Mouse (Mus musculus): ENCODE measurements around the gene Ppp1cc. TPM values are rescaled to one million over a fixed set of nuclear protein-coding genes. Genes with fewer than 3 reads are reported as not detected.

The Ppp1cc gene
- polyA plus RNA-seq, 1 experiment: 458 TPM

- no peak overlapping the region for H3K4me3 ChIP-seq (ENCODE audit: low read depth, low read length)
- H3K9me3 ChIP-seq (replicated peaks; ENCODE audit: control insufficient read depth, insufficient read depth, low read length, poor library complexity, severe bottlenecking): no peaks in the 10 kb centered on the region
- H3K27ac ChIP-seq (ENCODE audit: insufficient read depth, low read length): no peak overlapping the region
- TF ChIP-seq CTCF (IDR thresholded peaks at IDR 0.05; ENCODE audit: low read depth, low read length) (no peak), POLR2A (IDR thresholded peaks at IDR 0.05; ENCODE audit: insufficient read depth, low read length) (no peak), EP300 (IDR thresholded peaks at IDR 0.05; ENCODE audit: insufficient read depth, low read depth, low read length) (no peak)
- H3K9ac ChIP-seq (ENCODE audit: low read depth, poor library complexity, severe bottlenecking): no peak overlapping the region
- no peaks in the 10 kb centered on the region for H3K36me3 ChIP-seq (ENCODE audit: control insufficient read depth, insufficient read depth, low read length, poor library complexity, severe bottlenecking)
- no peaks in the 10 kb centered on the region for H3K27me3 ChIP-seq (ENCODE audit: control insufficient read depth, insufficient read depth, low read length, poor library complexity, severe bottlenecking)
- H3K4me1 ChIP-seq (ENCODE audit: control insufficient read depth, insufficient read depth, low read length): peaks cover 2% of the 10 kb centered on the region
Observed at GRCm38 (mm10) chr5:122113450-122113849, 44.6 kb upstream of the Ppp1cc start.

GRCm38 (mm10) chr5:122114176-122114575, 43.9 kb upstream of the Ppp1cc start:
- TF ChIP-seq POLR2A (IDR thresholded peaks at IDR 0.05; ENCODE audit: insufficient read depth, low read length): no peak
- TF ChIP-seq EP300 (IDR thresholded peaks at IDR 0.05; ENCODE audit: insufficient read depth, low read depth, low read length): no peak
- peak; percentile 99 for TF ChIP-seq CTCF (IDR thresholded peaks at IDR 0.05; ENCODE audit: low read depth, low read length)

DNA sequence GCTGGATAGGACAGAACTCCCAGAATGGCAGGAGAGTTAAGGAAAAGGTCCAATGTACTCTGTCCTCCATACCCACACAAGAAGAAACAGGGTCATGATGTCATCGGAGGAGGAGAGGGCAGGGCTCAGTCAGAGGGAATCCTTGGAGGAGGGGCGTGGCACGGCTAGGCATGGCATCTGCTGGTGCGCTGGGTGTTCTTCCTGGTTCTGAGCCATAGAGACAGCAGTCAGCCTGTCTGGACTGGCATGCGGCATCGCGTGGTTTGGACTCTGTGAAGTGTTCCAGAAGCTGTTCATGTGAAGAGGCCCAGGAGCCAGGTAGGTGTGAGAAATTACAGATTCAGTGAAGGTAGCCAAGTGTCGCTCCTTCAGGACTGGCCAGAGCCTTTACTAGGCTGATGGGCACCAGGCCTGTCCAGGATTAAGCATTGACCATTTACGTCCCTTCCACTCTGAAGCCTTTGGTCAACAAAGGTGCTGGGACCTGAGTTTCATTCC, 42.8 kb upstream of the Ppp1cc start:
- no peaks in the 10 kb centered on the region for H3K27me3 ChIP-seq (ENCODE audit: control insufficient read depth, insufficient read depth, low read length, poor library complexity, severe bottlenecking)
- TF ChIP-seq CTCF (IDR thresholded peaks at IDR 0.05; ENCODE audit: low read depth, low read length) (no peak), EP300 (IDR thresholded peaks at IDR 0.05; ENCODE audit: insufficient read depth, low read depth, low read length) (no peak), POLR2A (IDR thresholded peaks at IDR 0.05; ENCODE audit: insufficient read depth, low read length) (no peak)
- no peak overlapping the region for H3K4me3 ChIP-seq (ENCODE audit: low read depth, low read length)
- H3K36me3 ChIP-seq (ENCODE audit: control insufficient read depth, insufficient read depth, low read length, poor library complexity, severe bottlenecking): no peaks in the 10 kb centered on the region
- no peaks in the 10 kb centered on the region for H3K9me3 ChIP-seq (replicated peaks; ENCODE audit: control insufficient read depth, insufficient read depth, low read length, poor library complexity, severe bottlenecking)
- H3K27ac ChIP-seq (ENCODE audit: insufficient read depth, low read length): no peak overlapping the region
- no peak overlapping the region for H3K9ac ChIP-seq (ENCODE audit: low read depth, poor library complexity, severe bottlenecking)
- H3K4me1 ChIP-seq (ENCODE audit: control insufficient read depth, insufficient read depth, low read length): peaks cover 2% of the 10 kb centered on the region

More at GRCm38 (mm10) chr5:122114176-122114575, 43.9 kb upstream of the Ppp1cc start:
- Histone ChIP-seq H3K36me3 (ENCODE audit: control insufficient read depth, insufficient read depth, low read length, poor library complexity, severe bottlenecking) (no peaks in the 10 kb centered on the region), H3K4me1 (ENCODE audit: control insufficient read depth, insufficient read depth, low read length) (peaks cover 2% of the 10 kb centered on the region), H3K9ac (ENCODE audit: low read depth, poor library complexity, severe bottlenecking) (no peak overlapping the region), H3K27me3 (ENCODE audit: control insufficient read depth, insufficient read depth, low read length, poor library complexity, severe bottlenecking) (no peaks in the 10 kb centered on the region), H3K4me3 (ENCODE audit: low read depth, low read length) (no peak overlapping the region), H3K27ac (ENCODE audit: insufficient read depth, low read length) (no peak overlapping the region), H3K9me3 (replicated peaks; ENCODE audit: control insufficient read depth, insufficient read depth, low read length, poor library complexity, severe bottlenecking) (no peaks in the 10 kb centered on the region)

DNA sequence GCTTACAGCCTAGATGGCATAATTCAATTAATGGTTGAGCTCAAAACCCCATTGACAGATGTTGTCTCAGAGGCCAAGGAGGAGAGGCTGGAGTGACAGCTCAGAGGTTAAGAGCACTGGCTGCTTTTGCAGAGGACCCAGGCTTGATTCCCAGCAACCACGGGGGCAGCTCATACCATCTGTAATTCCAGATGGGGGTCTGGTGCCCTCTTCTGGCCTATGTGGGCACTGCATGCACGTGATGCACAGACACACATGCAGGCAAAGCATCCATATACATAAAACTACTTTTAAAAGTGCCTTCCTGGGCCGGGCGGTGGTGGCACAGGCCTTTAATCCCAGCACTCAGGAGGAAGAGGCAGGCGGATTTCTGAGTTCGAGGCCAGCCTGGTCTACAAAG, 41.8 kb upstream of the Ppp1cc start:
- no peak overlapping the region for H3K9ac ChIP-seq (ENCODE audit: low read depth, poor library complexity, severe bottlenecking)
- H3K36me3 ChIP-seq (ENCODE audit: control insufficient read depth, insufficient read depth, low read length, poor library complexity, severe bottlenecking): no peaks in the 10 kb centered on the region
- H3K27ac ChIP-seq (ENCODE audit: insufficient read depth, low read length): no peak overlapping the region
- no peaks in the 10 kb centered on the region for H3K27me3 ChIP-seq (ENCODE audit: control insufficient read depth, insufficient read depth, low read length, poor library complexity, severe bottlenecking)
- TF ChIP-seq EP300 (IDR thresholded peaks at IDR 0.05; ENCODE audit: insufficient read depth, low read depth, low read length): no peak
- TF ChIP-seq CTCF (IDR thresholded peaks at IDR 0.05; ENCODE audit: low read depth, low read length): peak; percentile 71
- TF ChIP-seq POLR2A (IDR thresholded peaks at IDR 0.05; ENCODE audit: insufficient read depth, low read length): no peak
- H3K4me3 ChIP-seq (ENCODE audit: low read depth, low read length): no peak overlapping the region
- no peaks in the 10 kb centered on the region for H3K9me3 ChIP-seq (replicated peaks; ENCODE audit: control insufficient read depth, insufficient read depth, low read length, poor library complexity, severe bottlenecking)
- peaks cover 2% of the 10 kb centered on the region for H3K4me1 ChIP-seq (ENCODE audit: control insufficient read depth, insufficient read depth, low read length)

DNA sequence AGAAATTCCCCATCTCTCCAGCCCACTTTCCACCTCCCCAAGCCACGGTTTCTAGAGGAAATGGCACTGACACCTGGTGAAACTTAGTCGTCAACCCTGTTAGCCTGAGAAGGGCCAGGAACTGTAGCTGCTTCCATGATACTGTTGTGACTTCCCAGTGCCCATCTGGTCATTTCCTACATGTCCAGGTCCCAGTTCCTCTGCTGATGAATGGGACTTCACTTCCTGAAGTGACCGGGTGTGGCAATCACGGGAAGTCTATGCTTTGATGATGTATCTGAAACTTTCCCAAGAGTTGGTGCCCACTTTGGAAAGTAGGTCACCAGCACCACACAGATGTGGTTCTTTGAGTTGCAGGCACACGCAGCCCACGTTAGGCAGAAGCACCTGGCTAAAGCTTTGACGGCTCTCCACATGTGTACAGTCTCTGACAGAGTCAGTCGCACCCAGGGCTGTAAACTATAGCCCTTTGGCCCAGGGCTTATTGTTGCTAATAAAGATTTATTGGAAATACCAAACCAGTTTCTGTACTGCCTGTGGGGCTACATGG, 32.8 kb upstream of the Ppp1cc start:
- Histone ChIP-seq H3K36me3 (ENCODE audit: control insufficient read depth, insufficient read depth, low read length, poor library complexity, severe bottlenecking) (no peaks in the 10 kb centered on the region), H3K27me3 (ENCODE audit: control insufficient read depth, insufficient read depth, low read length, poor library complexity, severe bottlenecking) (no peaks in the 10 kb centered on the region), H3K4me3 (ENCODE audit: low read depth, low read length) (no peak overlapping the region), H3K4me1 (ENCODE audit: control insufficient read depth, insufficient read depth, low read length) (peaks cover 2% of the 10 kb centered on the region), H3K9ac (ENCODE audit: low read depth, poor library complexity, severe bottlenecking) (no peak overlapping the region), H3K27ac (ENCODE audit: insufficient read depth, low read length) (no peak overlapping the region), H3K9me3 (replicated peaks; ENCODE audit: control insufficient read depth, insufficient read depth, low read length, poor library complexity, severe bottlenecking) (no peaks in the 10 kb centered on the region)
- TF ChIP-seq POLR2A (IDR thresholded peaks at IDR 0.05; ENCODE audit: insufficient read depth, low read length) (no peak), CTCF (IDR thresholded peaks at IDR 0.05; ENCODE audit: low read depth, low read length) (no peak), EP300 (IDR thresholded peaks at IDR 0.05; ENCODE audit: insufficient read depth, low read depth, low read length) (no peak)

DNA sequence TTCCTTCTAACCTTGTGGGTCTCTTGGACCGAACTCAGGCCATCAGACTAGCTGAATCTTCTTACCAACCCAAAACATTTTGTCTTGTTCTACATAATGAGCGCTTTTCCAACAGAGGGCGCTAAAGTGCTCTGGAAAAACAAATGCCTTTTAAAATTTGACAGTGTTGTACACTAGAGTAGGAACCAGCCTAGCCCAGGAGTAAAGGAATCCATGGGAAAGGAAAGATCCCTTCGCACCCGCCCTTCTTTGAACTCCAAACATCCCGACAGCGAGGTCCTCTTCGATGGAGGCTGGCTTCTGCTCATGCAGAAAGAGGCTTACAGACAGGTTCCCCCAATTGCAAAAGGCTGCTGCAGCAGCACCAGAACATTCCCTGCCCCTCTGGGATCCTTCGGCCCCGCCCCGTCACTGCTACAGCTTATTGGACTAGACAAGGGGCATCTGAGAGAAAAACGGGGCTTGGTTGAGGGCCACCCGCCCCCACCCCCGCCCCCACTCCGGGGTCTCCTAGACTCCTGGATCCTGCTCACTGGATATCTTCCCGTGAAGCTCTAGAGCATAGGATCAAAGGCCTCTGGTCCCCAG, 28.9 kb upstream of the Ppp1cc start:
- no peak overlapping the region for H3K4me3 ChIP-seq (ENCODE audit: low read depth, low read length)
- TF ChIP-seq EP300 (IDR thresholded peaks at IDR 0.05; ENCODE audit: insufficient read depth, low read depth, low read length) (no peak), POLR2A (IDR thresholded peaks at IDR 0.05; ENCODE audit: insufficient read depth, low read length) (no peak), CTCF (IDR thresholded peaks at IDR 0.05; ENCODE audit: low read depth, low read length) (peak; percentile 2)
- H3K9me3 ChIP-seq (replicated peaks; ENCODE audit: control insufficient read depth, insufficient read depth, low read length, poor library complexity, severe bottlenecking): no peaks in the 10 kb centered on the region
- no peaks in the 10 kb centered on the region for H3K27me3 ChIP-seq (ENCODE audit: control insufficient read depth, insufficient read depth, low read length, poor library complexity, severe bottlenecking)
- no peaks in the 10 kb centered on the region for H3K4me1 ChIP-seq (ENCODE audit: control insufficient read depth, insufficient read depth, low read length)
- peak overlapping the region; percentile 6; the same call in 1 of the 2 replicates for H3K9ac ChIP-seq (ENCODE audit: low read depth, poor library complexity, severe bottlenecking)
- H3K27ac ChIP-seq (ENCODE audit: insufficient read depth, low read length): no peak overlapping the region
- H3K36me3 ChIP-seq (ENCODE audit: control insufficient read depth, insufficient read depth, low read length, poor library complexity, severe bottlenecking): no peaks in the 10 kb centered on the region
